Mouse (Mus musculus): ENCODE measurements at regions not wholly inside any gene's neighbourhood (a gene's known extent, or its start where the extent isn't known, plus 50 kb on each side); places are given as distances from the start of the nearest gene placed in this dataset.

- TF ChIP-seq CTCF (conservative IDR thresholded peaks at IDR 0.05; ENCODE audit: insufficient read depth, insufficient read length, low read depth, low read length) (no peak), POLR2A (IDR thresholded peaks at IDR 0.05; ENCODE audit: low read depth, low read length) (no peak)
Observed at GRCm38 (mm10) chr3:19824904-19825303, 131.9 kb upstream of the Cp start.

Data from kidney, adult 2 months (tissue).